Mouse (Mus musculus): ENCODE measurements around the gene Ube2d2b.

Gene Ube2d2b

GRCm38 (mm10) chr5:107829998-107830560 lies at the start of gene Ube2d2b:
Gene Ube2d2b (plus strand): TSS chr5:107830099.
- DNase-seq (ENCODE audit: low spot score) = no peak

GRCm38 (mm10) chr5:107782360-107782759 lies 47.5 kb upstream of the Ube2d2b start:
- DNase-seq (ENCODE audit: low spot score) = no peak

- DNase-seq (ENCODE audit: low spot score) = no peak
Measured at GRCm38 (mm10) chr5:107787682-107788443, 42.0 kb upstream of the Ube2d2b start.

GRCm38 (mm10) chr5:107789492-107789891 lies 40.4 kb upstream of the Ube2d2b start:
- no peak for DNase-seq (ENCODE audit: low spot score)

GRCm38 (mm10) chr5:107791966-107792365 lies 37.9 kb upstream of the Ube2d2b start:
- DNase-seq (ENCODE audit: low spot score) = no peak

GRCm38 (mm10) chr5:107792516-107792915 lies 37.4 kb upstream of the Ube2d2b start:
- no peak for DNase-seq (ENCODE audit: low spot score)

GRCm38 (mm10) chr5:107793258-107793657 lies 36.6 kb upstream of the Ube2d2b start:
- DNase-seq (ENCODE audit: low spot score) = peak; percentile 19

GRCm38 (mm10) chr5:107793927-107794326 lies 36.0 kb upstream of the Ube2d2b start:
- no peak for DNase-seq (ENCODE audit: low spot score)

GRCm38 (mm10) chr5:107798290-107798689 lies 31.6 kb upstream of the Ube2d2b start:
- DNase-seq (ENCODE audit: low spot score) = no peak

- DNase-seq (ENCODE audit: low spot score) = no peak
Measured at GRCm38 (mm10) chr5:107801234-107801633, 28.7 kb upstream of the Ube2d2b start.

GRCm38 (mm10) chr5:107802621-107803020 lies 27.3 kb upstream of the Ube2d2b start:
- DNase-seq (ENCODE audit: low spot score) = no peak

GRCm38 (mm10) chr5:107807496-107807895 lies 22.4 kb upstream of the Ube2d2b start:
- no peak for DNase-seq (ENCODE audit: low spot score)

GRCm38 (mm10) chr5:107814651-107815050 lies 15.2 kb upstream of the Ube2d2b start:
- no peak for DNase-seq (ENCODE audit: low spot score)

- no peak for DNase-seq (ENCODE audit: low spot score)
Measured at GRCm38 (mm10) chr5:107822521-107822920, 7.4 kb upstream of the Ube2d2b start.

GRCm38 (mm10) chr5:107831351-107831750 lies 1.5 kb downstream of the Ube2d2b start:
- DNase-seq (ENCODE audit: low spot score) = no peak

- no peak for DNase-seq (ENCODE audit: low spot score)
Measured at GRCm38 (mm10) chr5:107834287-107834686, 4.4 kb downstream of the Ube2d2b start.

- DNase-seq (ENCODE audit: low spot score) = no peak
Measured at GRCm38 (mm10) chr5:107838891-107839644, 9.2 kb downstream of the Ube2d2b start.

- no peak for DNase-seq (ENCODE audit: low spot score)
Measured at GRCm38 (mm10) chr5:107840549-107841238, 10.8 kb downstream of the Ube2d2b start.

- DNase-seq (ENCODE audit: low spot score) = no peak
Measured at GRCm38 (mm10) chr5:107847349-107847748, 17.4 kb downstream of the Ube2d2b start.

- no peak for DNase-seq (ENCODE audit: low spot score)
Measured at GRCm38 (mm10) chr5:107847817-107848216, 17.9 kb downstream of the Ube2d2b start.

- DNase-seq (ENCODE audit: low spot score) = no peak
Measured at GRCm38 (mm10) chr5:107848964-107849363, 19.1 kb downstream of the Ube2d2b start.

- DNase-seq (ENCODE audit: low spot score) = no peak
Measured at GRCm38 (mm10) chr5:107853807-107854206, 23.9 kb downstream of the Ube2d2b start.
